In the genomic region with DNA sequence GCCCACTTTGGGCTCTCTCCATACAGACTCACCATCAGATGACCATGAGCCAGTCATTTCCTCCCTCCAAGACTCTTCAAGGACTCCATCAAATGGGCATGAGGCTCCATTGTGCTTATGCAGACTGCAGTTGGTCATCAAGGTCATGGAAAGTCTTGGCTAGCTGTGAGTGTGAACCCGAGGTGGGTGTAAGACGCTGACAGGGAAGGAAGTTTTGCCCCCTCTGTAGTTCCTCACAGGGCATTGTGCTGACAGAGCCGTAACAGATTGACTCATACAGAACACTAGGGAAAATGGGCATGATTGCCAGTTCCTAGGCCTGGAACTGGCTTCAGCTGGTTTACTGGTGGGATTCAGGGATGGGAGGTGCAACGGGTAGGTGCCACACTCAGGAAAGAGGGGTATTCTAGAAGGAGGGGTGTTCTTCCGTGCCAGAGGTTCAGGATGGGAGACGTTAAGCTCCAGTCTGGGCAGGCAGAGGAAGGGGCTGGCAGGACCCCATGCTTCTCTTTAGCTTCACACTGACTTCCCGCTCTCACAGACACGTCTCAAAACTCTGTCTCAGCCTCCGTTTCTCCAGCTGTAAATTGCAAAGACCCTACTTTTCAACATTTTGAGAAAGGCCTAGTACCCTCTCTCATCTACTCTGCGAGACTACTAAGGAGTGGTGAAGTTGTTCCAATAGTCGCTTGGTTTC, we compare ENCODE assay signal across 8 mouse cellular contexts.
DNase-seq lines count a peak whose midpoint lies in the region; ATAC-seq lines count a peak whose summit lies in the region.

No protein-coding gene starts in this region.

- H3K9me3 ChIP-seq in heart, embryonic 12.5 days (replicated peaks), result no peaks in the 10 kb centered on the region
- no peaks in the 10 kb centered on the region for H3K9me3 ChIP-seq in hindbrain, embryonic 10.5 days
- no peaks in the 10 kb centered on the region for H3K9me3 ChIP-seq in midbrain, embryonic 13.5 days

- peak overlapping the region; percentile 59 for H3K9ac ChIP-seq in heart, embryonic 12.5 days
- H3K9ac ChIP-seq in midbrain, embryonic 13.5 days (replicated peaks), result peak overlapping the region; percentile 79; the same call in 1 of the 2 replicates

- DNase-seq in heart, postnatal 4 days, result no peak
- peak; percentile 58 for DNase-seq in NIH3T3 (ENCODE audit: low read depth)
- DNase-seq in hindbrain, embryonic 10.5 days (ENCODE audit: low spot score), result no peak
- no peak for DNase-seq in urinary bladder, postnatal 25 days (ENCODE audit: low spot score)
- DNase-seq in layer of hippocampus, adult 9-10 months (ENCODE audit: low spot score), result no peak
- no peak for DNase-seq in spleen, postnatal 10 days (ENCODE audit: low spot score in 2 of 2)

- peaks cover 29% of the 10 kb centered on the region for H3K4me1 ChIP-seq in heart, embryonic 12.5 days (replicated peaks)
- H3K4me1 ChIP-seq in hindbrain, embryonic 10.5 days (replicated peaks), result peaks cover 24% of the 10 kb centered on the region
- H3K4me1 ChIP-seq in midbrain, embryonic 13.5 days (replicated peaks), result peaks cover 19% of the 10 kb centered on the region

- peak overlapping the region; percentile 67 for H3K4me3 ChIP-seq in heart, embryonic 12.5 days
- peak overlapping the region; percentile 72 for H3K4me3 ChIP-seq in hindbrain, embryonic 10.5 days
- peak overlapping the region; percentile 59 for H3K4me3 ChIP-seq in midbrain, embryonic 13.5 days (replicated peaks)

- no peak for ATAC-seq in heart, embryonic 12.5 days (ENCODE audit: insufficient number of reproducible peaks, low FRiP score)
- peak; percentile 2 for ATAC-seq in midbrain, embryonic 13.5 days

- no peaks in the 10 kb centered on the region for H3K36me3 ChIP-seq in heart, embryonic 12.5 days
- no peaks in the 10 kb centered on the region for H3K36me3 ChIP-seq in hindbrain, embryonic 10.5 days
- H3K36me3 ChIP-seq in midbrain, embryonic 13.5 days, result no peaks in the 10 kb centered on the region

- H3K27ac ChIP-seq in heart, embryonic 12.5 days (ENCODE audit: poor library complexity, severe bottlenecking), result peak overlapping the region; percentile 99
- H3K27ac ChIP-seq in hindbrain, embryonic 10.5 days, result peak overlapping the region; percentile 95
- peak overlapping the region; percentile 90 for H3K27ac ChIP-seq in midbrain, embryonic 13.5 days

- no peaks in the 10 kb centered on the region for H3K27me3 ChIP-seq in heart, embryonic 12.5 days (replicated peaks)
- H3K27me3 ChIP-seq in hindbrain, embryonic 10.5 days (ENCODE audit: insufficient read depth, poor library complexity, severe bottlenecking), result peaks cover 54% of the 10 kb centered on the region
- peaks cover 48% of the 10 kb centered on the region for H3K27me3 ChIP-seq in midbrain, embryonic 13.5 days

- peak overlapping the region; percentile 82 for H3K4me2 ChIP-seq in heart, embryonic 12.5 days
- H3K4me2 ChIP-seq in midbrain, embryonic 13.5 days (replicated peaks), result peak overlapping the region; percentile 72

- WGBS in heart, embryonic 12.5 days, result 29% methylated on average over 11 of the region's 11 CpGs
- 26% methylated on average over 11 of the region's 11 CpGs for WGBS in hindbrain, embryonic 10.5 days
- WGBS in midbrain, embryonic 13.5 days, result 29% methylated on average over 11 of the region's 11 CpGs
